Mouse (Mus musculus): ENCODE results near the gene Pkp2. TPM values are rescaled to one million over a fixed set of nuclear protein-coding genes. Genes with fewer than 3 reads are reported as not detected.
"Not testable (repeated sequence)": the region's sequence is repeated elsewhere in the genome, so short reads cannot be mapped to it uniquely, and the experiment has no call there.

Pkp2 gene
- polyA plus RNA-seq, 1 experiment from 2014 or later, result 3.7 TPM

- Histone ChIP-seq H3K4me2 (replicated peaks) (no peak overlapping the region), H3K27ac (no peak overlapping the region), H3K4me1 (no peaks in the 10 kb centered on the region), H3K4me3 (no peak overlapping the region), H3K36me3 (no peaks in the 10 kb centered on the region), H3K9me3 (replicated peaks) (no peaks in the 10 kb centered on the region), H3K9ac (no peak overlapping the region), H3K27me3 (no peaks in the 10 kb centered on the region)
- ATAC-seq (ENCODE audit: low FRiP score), result no peak
- WGBS, result 94% methylated on average over 5 of the region's 5 CpGs
Measured at GRCm38 (mm10) chr16:16230439-16230838, 17.3 kb downstream of the Pkp2 start.

DNA sequence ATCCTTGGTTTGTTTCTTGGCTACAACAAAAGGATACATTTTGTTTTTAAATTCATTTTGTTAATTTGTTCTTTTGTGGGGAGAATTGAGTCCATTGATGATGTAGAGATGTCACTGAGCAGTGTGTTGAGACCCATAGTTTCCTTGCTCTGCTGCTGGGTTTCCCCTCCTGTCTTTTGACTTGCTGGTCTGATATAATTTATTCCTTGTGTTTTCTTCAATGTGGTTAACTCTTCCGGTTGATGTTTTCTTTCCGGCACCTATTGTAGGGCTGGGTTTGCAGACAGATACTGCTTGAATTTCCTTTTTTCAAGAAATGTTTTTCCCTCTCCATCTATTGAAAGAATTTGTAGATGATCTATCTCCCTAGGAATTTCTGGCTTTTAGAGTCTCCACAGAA, 20.8 kb downstream of the Pkp2 start:
- no peak overlapping the region for H3K4me3 ChIP-seq
- whole genome bisulfite sequencing, result 90% methylated on average over 2 of the region's 2 CpGs
- no peak overlapping the region for H3K27ac ChIP-seq
- no peaks in the 10 kb centered on the region for H3K4me1 ChIP-seq
- H3K4me2 ChIP-seq (replicated peaks), result no peak overlapping the region
- H3K27me3 ChIP-seq, result no peaks in the 10 kb centered on the region
- H3K36me3 ChIP-seq, result no peaks in the 10 kb centered on the region
- no peaks in the 10 kb centered on the region for H3K9me3 ChIP-seq (replicated peaks)
- ATAC-seq (ENCODE audit: low FRiP score), result no peak
- H3K9ac ChIP-seq, result no peak overlapping the region

DNA sequence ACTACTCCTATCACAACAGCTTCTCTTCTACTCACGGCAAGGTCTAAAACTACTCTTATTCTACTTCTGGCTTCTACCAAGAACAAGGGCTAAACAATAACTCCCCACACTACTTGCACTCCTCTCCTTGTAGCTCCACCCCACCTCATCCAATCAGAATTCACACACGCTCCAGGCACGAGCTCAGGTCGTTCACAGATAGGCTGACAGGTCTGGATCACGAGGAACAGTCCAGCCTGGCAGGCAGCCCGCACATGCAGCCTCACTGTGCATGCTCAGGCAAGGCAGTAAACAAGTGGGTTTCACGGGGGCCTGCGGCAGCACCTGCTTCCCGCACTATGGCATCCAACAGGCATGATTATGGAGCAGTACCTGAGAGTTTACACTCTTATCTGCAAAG, 23.6 kb downstream of the Pkp2 start:
- H3K27me3 ChIP-seq; H3K4me1 ChIP-seq; H3K4me2 ChIP-seq (replicated peaks); H3K9me3 ChIP-seq (replicated peaks); ATAC-seq (ENCODE audit: low FRiP score); H3K4me3 ChIP-seq; H3K27ac ChIP-seq; H3K9ac ChIP-seq; H3K36me3 ChIP-seq: not testable (repeated sequence)
- WGBS, result 92% methylated on average over 9 of the region's 9 CpGs

GRCm38 (mm10) chr16:16238356-16238755, 25.2 kb downstream of the Pkp2 start:
- no peaks in the 10 kb centered on the region for H3K36me3 ChIP-seq
- no peak for ATAC-seq (ENCODE audit: low FRiP score)

DNA sequence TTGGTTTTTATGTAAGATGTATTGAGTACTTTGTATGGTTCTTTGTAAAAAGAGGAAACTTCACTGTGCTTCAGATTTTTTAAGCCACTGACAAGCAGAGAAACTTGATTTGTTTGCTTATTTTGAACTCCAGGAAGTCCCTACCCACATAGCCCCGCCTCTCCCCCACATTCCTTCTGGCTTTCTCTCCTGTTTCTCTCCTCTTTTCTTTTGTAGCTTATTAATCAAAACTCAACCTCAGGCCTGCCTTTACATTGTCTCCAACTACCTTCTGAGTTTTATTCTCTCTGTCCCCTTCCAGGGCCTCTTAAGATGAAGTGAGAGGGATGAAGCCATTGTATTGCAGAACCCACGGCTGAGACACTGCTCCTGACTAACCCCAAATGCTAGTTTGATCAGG, 31.6 kb downstream of the Pkp2 start:
- Histone ChIP-seq H3K4me2 (replicated peaks) (no peak overlapping the region), H3K4me1 (no peaks in the 10 kb centered on the region), H3K27ac (no peak overlapping the region), H3K9me3 (replicated peaks) (no peaks in the 10 kb centered on the region), H3K27me3 (no peaks in the 10 kb centered on the region), H3K4me3 (no peak overlapping the region), H3K9ac (no peak overlapping the region), H3K36me3 (no peaks in the 10 kb centered on the region)
- ATAC-seq (ENCODE audit: low FRiP score), result no peak
- 55% methylated on average over 2 of the region's 2 CpGs for WGBS

More at GRCm38 (mm10) chr16:16238356-16238755, 25.2 kb downstream of the Pkp2 start:
- Histone ChIP-seq H3K27ac (no peak overlapping the region), H3K4me3 (no peak overlapping the region), H3K9me3 (replicated peaks) (no peaks in the 10 kb centered on the region), H3K27me3 (no peaks in the 10 kb centered on the region), H3K4me1 (no peaks in the 10 kb centered on the region), H3K9ac (no peak overlapping the region), H3K4me2 (replicated peaks) (no peak overlapping the region)
- 91% methylated on average over 2 of the region's 2 CpGs for WGBS

DNA sequence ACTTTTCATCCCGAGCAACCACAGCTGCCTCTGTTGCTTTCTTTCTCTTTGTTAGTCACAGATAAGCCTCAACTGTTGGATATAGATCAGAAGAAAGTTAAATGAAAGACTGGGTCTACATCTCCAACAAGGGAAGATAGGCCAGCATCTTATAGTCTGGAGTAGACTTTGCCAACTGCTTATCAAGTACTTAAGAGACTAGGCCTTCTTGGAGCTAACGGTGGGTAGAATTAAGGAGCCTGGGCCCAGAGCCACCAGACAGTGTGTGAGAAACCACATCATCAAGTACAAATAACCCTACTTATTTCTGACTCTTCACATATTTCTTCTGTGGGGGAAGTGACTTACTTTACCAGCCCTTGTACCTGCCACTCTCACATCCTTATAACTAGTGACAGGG, 37.4 kb downstream of the Pkp2 start:
- H3K4me1 ChIP-seq, result no peaks in the 10 kb centered on the region
- no peak overlapping the region for H3K4me2 ChIP-seq (replicated peaks)
- no peaks in the 10 kb centered on the region for H3K9me3 ChIP-seq (replicated peaks)
- no peak overlapping the region for H3K27ac ChIP-seq
- H3K4me3 ChIP-seq, result no peak overlapping the region
- no peak for ATAC-seq (ENCODE audit: low FRiP score)
- WGBS, result 83% methylated on average over 2 of the region's 2 CpGs
- H3K36me3 ChIP-seq, result no peaks in the 10 kb centered on the region
- H3K9ac ChIP-seq, result no peak overlapping the region
- no peaks in the 10 kb centered on the region for H3K27me3 ChIP-seq

DNA sequence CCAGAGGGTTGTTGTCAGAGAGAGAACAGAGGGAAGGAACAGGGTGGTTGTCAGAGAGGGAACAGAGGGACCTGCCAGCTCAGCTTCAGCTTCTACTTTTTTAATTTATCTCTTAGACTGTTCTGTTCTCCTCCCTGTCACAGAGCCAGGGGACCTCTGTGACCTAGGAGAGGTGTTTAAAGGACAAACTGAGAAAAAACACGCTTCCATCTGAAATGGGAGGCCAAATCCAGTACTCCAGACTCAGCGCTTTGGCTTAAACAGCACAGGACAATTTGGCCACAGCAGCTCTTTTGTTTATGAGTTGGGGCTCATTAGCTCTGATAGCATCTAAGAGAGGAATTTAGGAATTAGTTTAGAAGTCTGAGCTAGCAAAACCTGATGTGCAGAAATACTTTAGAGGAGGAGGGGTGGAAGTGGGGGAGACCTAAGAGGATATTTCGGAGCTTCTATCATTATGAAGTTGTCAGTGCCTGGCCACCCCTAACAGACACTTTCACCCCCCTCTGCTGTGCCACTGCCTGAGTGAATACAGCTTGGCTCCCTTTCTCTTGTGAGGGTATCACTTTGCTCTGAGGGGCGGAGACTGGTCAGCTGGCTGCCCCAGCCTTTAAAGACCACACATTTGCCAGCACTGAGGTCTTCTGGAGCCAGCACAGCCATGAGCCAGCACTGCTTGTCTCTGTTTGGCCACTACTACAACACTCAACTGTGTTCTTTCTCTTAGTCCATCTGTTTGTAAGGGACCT, 40.4 kb downstream of the Pkp2 start:
- no peaks in the 10 kb centered on the region for H3K36me3 ChIP-seq
- no peak overlapping the region for H3K4me2 ChIP-seq (replicated peaks)
- WGBS, result 37% methylated on average over 4 of the region's 4 CpGs
- H3K9ac ChIP-seq, result no peak overlapping the region
- H3K27ac ChIP-seq, result no peak overlapping the region
- H3K4me3 ChIP-seq, result no peak overlapping the region
- H3K4me1 ChIP-seq, result no peaks in the 10 kb centered on the region
- ATAC-seq (ENCODE audit: low FRiP score), result no peak
- no peaks in the 10 kb centered on the region for H3K9me3 ChIP-seq (replicated peaks)
- H3K27me3 ChIP-seq, result no peaks in the 10 kb centered on the region

GRCm38 (mm10) chr16:16255217-16255616, 42.1 kb downstream of the Pkp2 start:
- no peak overlapping the region for H3K9ac ChIP-seq
- no peaks in the 10 kb centered on the region for H3K9me3 ChIP-seq (replicated peaks)
- ATAC-seq (ENCODE audit: low FRiP score), result no peak
- no peak overlapping the region for H3K27ac ChIP-seq
- 73% methylated on average over 1 of the region's 1 CpGs for WGBS
- no peaks in the 10 kb centered on the region for H3K27me3 ChIP-seq
- H3K4me1 ChIP-seq, result no peaks in the 10 kb centered on the region
- H3K4me2 ChIP-seq (replicated peaks), result no peak overlapping the region
- H3K36me3 ChIP-seq, result no peaks in the 10 kb centered on the region
- no peak overlapping the region for H3K4me3 ChIP-seq

- no peaks in the 10 kb centered on the region for H3K27me3 ChIP-seq
- ATAC-seq (ENCODE audit: low FRiP score), result no peak
- no peaks in the 10 kb centered on the region for H3K9me3 ChIP-seq (replicated peaks)
- no peak overlapping the region for H3K27ac ChIP-seq
- no peaks in the 10 kb centered on the region for H3K36me3 ChIP-seq
- 50% methylated on average over 7 of the region's 7 CpGs for WGBS
- H3K9ac ChIP-seq, result no peak overlapping the region
- H3K4me1 ChIP-seq, result no peaks in the 10 kb centered on the region
- no peak overlapping the region for H3K4me3 ChIP-seq
- no peak overlapping the region for H3K4me2 ChIP-seq (replicated peaks)
Measured at GRCm38 (mm10) chr16:16255874-16256273, 42.8 kb downstream of the Pkp2 start.

DNA sequence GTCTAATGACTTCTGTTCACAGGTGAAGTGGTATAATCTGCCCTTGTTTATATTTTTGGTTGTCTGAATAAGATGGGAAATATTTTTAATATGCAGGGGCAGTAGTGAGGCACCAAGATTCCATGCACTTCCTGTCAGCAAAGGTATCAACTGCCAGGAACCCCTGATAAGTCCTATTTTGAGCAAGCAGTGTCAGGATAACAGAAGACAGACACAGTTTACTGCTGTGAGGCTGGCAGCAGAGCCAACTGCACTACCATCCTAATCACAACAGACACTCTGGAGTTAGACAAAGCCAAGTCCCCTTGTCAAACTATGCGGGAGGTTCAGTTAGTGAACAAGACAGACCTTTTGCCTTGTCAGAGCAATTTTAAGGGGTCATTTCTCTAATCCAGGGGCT, 43.6 kb downstream of the Pkp2 start:
- ATAC-seq (ENCODE audit: low FRiP score), result no peak
- 76% methylated on average over 1 of the region's 1 CpGs for WGBS

DNA sequence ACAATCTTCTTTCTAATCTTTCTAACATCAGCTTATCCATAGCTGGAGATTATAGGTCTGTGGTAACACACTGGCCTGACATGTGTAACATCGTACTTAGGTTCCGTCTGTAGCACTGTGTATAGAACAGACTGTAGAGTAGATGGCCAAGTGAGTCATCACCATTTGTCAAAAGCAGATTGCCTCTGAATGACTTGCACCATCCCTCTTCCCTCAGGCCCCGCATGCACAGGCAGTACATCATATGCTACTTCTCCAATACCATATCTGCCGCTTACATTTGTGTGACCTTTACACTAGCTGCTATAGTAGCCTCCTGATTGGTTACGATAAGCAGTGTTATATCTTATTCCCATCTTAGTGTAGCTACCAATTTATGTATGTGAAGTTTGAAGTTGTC, 47.8 kb downstream of the Pkp2 start:
- no peak for ATAC-seq (ENCODE audit: low FRiP score)
- no peak overlapping the region for H3K9ac ChIP-seq
- H3K36me3 ChIP-seq, result no peaks in the 10 kb centered on the region
- H3K27ac ChIP-seq, result no peak overlapping the region
- H3K4me3 ChIP-seq, result no peak overlapping the region
- no peaks in the 10 kb centered on the region for H3K4me1 ChIP-seq
- no peaks in the 10 kb centered on the region for H3K27me3 ChIP-seq
- WGBS, result 96% methylated on average over 5 of the region's 5 CpGs
- H3K9me3 ChIP-seq (replicated peaks), result no peaks in the 10 kb centered on the region
- H3K4me2 ChIP-seq (replicated peaks), result no peak overlapping the region

More for the DNA sequence above, 43.6 kb downstream of the Pkp2 start:
- no peaks in the 10 kb centered on the region for H3K9me3 ChIP-seq (replicated peaks)
- H3K4me3 ChIP-seq, result no peak overlapping the region
- no peaks in the 10 kb centered on the region for H3K36me3 ChIP-seq
- no peaks in the 10 kb centered on the region for H3K27me3 ChIP-seq
- H3K9ac ChIP-seq, result no peak overlapping the region
- H3K4me2 ChIP-seq (replicated peaks), result no peak overlapping the region
- no peak overlapping the region for H3K27ac ChIP-seq
- H3K4me1 ChIP-seq, result no peaks in the 10 kb centered on the region

DNA sequence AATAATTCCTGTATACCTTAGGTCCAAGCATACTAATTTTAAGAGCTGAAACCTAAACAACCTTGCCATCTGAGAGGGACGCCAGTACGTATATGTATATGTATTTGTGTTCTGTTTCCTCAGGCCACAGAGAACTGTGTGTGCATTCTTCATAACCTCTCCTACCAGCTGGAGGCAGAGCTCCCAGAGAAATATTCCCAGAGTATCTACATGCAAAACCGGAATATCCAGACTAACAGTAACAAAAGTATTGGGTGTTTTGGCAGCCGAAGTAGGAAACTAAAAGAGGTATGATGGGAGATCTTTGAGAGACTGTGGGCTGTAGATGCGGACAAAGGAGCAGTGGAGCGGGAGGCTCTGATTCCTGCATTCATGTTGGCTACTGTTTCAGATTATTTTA, 48.4 kb downstream of the Pkp2 start:
- no peak overlapping the region for H3K27ac ChIP-seq
- H3K9me3 ChIP-seq (replicated peaks), result no peaks in the 10 kb centered on the region
- WGBS, result 92% methylated on average over 6 of the region's 6 CpGs
- ATAC-seq (ENCODE audit: low FRiP score), result no peak
- no peak overlapping the region for H3K4me2 ChIP-seq (replicated peaks)
- H3K4me1 ChIP-seq, result no peaks in the 10 kb centered on the region
- no peak overlapping the region for H3K4me3 ChIP-seq
- no peak overlapping the region for H3K9ac ChIP-seq
- no peaks in the 10 kb centered on the region for H3K27me3 ChIP-seq
- H3K36me3 ChIP-seq, result no peaks in the 10 kb centered on the region

DNA sequence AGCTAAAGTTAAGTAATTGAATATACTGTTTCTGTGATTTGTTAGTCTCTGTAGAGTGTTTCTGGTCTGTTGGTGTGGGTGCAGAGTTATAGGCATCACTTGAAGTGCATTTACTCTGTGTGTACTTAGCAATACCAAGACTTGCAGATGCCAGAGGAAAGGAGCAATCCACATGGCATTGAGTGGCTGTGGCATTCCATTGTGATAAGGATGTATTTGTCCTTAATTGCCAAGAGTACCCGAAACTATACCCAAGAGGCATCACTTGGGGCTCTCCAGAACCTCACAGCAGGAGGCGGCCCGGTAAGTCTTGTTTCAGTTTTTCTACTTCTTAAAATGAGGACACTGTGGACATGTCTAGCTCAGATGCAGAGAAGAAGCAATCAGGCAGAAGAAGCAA, 49.3 kb downstream of the Pkp2 start:
- 91% methylated on average over 3 of the region's 3 CpGs for WGBS
- no peaks in the 10 kb centered on the region for H3K36me3 ChIP-seq
- H3K9ac ChIP-seq, result no peak overlapping the region
- no peaks in the 10 kb centered on the region for H3K4me1 ChIP-seq
- H3K4me3 ChIP-seq, result no peak overlapping the region
- no peaks in the 10 kb centered on the region for H3K9me3 ChIP-seq (replicated peaks)
- no peak overlapping the region for H3K27ac ChIP-seq
- no peak overlapping the region for H3K4me2 ChIP-seq (replicated peaks)
- H3K27me3 ChIP-seq, result no peaks in the 10 kb centered on the region
- no peak for ATAC-seq (ENCODE audit: low FRiP score)

Measured in hindbrain, embryonic 12.5 days (tissue).